Mouse (Mus musculus): Measurements from ENCODE around the gene Immt. TPM values are rescaled to one million over a fixed set of nuclear protein-coding genes. Genes with fewer than 3 reads are reported as not detected.

Immt gene
- polyA plus RNA-seq, 1 experiment, result 20.9 TPM

DNA sequence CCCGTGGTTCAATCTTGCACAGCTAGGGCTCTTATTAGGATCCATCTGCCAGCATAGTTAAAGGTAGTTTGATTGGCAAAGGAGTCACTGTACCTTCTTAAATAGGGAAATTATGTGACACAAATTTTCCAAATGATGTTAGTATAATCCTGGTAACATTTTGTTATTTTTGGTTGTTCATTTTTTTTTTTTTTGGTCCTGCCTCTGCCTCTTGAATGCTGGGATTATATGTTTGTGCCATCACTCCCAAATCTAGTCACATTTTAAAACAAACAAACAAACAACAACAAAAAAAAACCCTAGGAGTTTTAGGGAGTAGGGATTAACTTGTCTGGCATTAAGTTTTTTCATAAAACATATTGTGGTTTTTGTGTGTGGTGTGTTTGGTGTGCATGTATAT is 4.3 kb upstream of the Immt start, which contains the start of gene Mrpl35:
TSS of gene Mrpl35 (minus strand) at position 101 of the 400 bp plus-strand sequence.
- no peak for TF ChIP-seq GATA1 (IDR thresholded peaks at IDR 0.05; ENCODE audit: low read length)

DNA sequence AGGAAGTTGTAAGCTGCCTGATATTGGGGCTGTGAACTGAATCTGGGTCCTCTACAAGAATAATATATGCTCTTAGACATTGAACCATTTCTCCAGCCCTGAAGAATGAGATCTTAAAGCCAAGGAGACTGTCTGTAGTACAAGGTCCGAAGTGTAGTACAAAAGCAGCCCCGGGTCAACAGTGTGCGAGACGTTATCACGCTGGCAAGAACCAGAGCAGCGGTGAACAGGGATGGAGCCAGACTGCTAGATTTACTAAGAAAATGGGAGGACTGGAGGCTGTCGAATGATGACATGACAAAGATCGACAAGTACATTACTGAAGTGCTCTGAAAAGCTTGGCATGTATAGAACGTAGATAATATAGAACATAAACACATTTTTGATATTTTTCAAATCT is 1.4 kb upstream of the Immt start:
- TF ChIP-seq GATA1 (IDR thresholded peaks at IDR 0.05; ENCODE audit: low read length), result no peak

DNA sequence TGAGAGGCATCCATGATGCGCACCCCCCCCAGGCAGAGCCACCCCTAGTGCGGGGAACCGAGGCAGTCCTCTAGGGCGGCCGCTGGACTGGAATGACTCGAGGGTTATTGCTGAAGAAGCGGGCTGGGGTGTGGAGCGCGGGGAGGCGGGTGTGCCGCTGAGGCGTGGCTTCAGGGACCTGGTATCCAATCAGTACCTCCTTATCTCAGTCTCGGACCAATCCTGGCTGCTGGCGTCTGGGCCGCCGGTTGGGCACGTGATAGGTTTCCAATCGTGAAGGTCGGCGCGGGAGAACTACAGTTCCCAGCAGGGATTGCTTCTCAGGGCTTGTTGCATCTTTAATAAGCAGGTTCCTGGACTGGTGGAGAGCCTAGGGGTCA is 440 bp downstream of the Immt start:
- no peak for TF ChIP-seq GATA1 (IDR thresholded peaks at IDR 0.05; ENCODE audit: low read length)

DNA sequence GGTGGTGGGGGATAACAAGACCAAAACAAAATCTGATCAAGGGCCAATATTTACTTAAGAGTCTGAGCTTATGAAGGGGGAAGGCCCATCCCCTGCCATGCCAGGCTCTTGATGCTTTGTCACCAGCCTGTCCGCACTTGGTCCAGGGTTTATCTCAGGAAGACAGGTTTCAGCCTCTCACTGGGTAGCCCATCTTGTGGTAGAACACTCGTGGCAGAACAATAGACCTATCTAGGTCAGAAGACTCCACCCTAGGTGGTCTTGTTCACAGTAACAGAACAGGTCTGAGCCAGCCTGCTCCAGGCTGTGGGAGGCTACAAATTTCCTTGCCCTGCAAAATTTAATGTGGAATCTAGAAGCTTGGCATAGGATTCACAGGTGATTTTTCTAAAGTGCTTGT is 5.7 kb downstream of the Immt start:
- TF ChIP-seq GATA1 (IDR thresholded peaks at IDR 0.05; ENCODE audit: low read length), result no peak

DNA sequence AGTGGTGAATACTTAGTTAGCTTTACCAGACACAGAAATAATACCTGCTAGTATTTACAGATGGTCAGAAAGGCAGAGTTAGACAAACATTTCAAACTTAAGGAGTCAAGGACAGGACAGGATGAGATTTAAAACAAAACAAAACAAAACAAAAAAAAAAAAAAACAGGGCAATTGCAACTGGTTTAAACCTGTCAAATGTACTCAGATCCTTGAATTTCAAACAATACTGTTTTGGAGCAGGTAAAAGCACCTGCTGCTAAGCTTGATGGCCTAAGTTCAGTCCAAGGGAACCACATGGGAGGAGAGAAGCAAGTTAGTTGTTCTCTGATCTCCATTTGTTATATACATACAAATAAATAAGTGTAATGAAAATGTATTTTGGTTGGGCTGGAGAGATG is 8.7 kb downstream of the Immt start:
- no peak for TF ChIP-seq GATA1 (IDR thresholded peaks at IDR 0.05; ENCODE audit: low read length)

DNA sequence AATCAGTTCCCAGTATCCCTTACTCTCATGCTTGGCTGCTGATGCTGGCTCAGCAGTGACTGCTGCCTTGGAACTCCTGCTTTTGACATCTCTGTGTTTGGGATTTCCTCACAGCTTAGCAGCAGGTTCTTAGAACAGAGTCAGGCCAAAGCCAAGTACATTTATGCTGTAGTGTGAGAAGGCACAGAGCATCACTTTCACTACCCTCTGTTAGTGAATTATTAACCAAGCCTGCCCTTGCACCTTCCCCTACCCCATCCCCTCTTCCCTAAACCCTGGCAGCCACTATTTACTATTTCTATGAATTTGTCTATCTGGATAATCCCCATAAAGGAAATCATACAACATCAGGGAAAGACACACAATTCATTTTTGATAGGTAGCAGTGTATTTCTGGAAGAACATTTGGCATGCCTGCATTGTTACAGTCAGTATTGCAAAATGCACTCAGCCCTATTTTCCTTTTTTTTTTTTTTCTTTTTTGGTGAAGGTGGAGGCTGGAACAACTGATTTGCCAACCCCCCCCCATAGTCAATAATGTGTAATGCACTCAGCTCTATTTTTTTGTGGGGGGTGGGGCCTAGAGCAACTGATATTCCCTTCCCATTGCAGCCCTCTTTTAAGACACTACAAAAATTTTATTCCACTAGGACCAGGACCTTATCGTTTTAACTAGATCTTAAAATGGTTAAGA is 9.6 kb downstream of the Immt start:
- TF ChIP-seq GATA1 (IDR thresholded peaks at IDR 0.05; ENCODE audit: low read length), result no peak

DNA sequence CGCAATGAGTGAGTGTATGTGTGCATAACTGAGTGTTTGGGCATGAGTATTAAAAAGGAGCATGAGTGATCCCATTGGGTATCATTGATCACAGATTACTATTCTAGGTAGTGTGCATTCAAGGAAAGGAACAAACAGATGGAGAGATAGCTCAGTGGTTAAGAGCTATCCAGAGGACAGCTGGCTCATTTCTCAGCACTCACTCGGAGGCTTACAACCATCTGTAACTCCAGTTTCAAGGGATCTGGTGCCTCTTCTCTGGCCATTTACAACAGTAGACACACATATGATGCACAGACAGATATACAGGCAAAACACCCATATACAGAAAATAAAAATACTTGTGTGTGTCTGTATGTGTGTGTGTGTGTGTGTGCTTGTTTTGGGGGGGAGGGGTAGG is 36.6 kb downstream of the Immt start:
- TF ChIP-seq GATA1 (IDR thresholded peaks at IDR 0.05; ENCODE audit: low read length), result no peak

DNA sequence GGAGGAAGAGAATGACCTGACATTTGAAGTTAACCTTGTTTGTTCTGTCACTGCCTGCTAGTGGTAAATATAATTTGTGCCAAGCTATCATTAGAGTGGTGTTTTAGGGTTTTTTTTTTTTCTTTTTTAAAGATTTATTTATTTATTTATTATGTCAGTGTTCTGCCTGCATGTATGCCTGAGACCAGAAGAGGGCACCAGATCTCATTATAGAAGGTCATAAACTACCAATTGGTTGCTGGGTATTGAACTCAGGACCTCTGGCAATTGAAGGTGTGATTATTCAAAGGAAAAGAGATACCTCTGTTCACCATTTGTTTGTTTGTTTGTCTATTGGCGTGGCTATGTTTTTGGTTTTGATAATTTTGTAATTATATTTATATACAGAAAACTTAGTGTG is 37.7 kb downstream of the Immt start:
- TF ChIP-seq GATA1 (IDR thresholded peaks at IDR 0.05; ENCODE audit: low read length), result no peak

DNA sequence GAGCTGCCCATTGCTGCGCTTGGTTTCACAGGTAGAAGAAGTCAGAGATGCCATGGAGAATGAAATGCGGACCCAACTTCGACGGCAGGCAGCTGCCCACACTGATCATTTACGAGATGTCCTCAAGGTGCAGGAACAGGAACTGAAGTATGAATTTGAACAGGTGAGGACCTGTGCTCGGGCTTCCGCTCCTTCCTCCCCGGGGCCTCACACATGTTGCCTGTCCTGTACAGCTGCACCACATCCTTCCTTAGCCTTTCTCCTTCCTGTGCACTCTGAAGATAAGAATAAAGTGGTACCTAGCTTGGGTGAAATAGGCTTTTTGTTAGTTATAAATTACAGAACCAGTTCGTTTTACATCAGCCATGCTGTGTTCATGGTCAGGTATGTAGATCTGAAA is 40.3 kb downstream of the Immt start:
- TF ChIP-seq GATA1 (IDR thresholded peaks at IDR 0.05; ENCODE audit: low read length), result no peak

DNA sequence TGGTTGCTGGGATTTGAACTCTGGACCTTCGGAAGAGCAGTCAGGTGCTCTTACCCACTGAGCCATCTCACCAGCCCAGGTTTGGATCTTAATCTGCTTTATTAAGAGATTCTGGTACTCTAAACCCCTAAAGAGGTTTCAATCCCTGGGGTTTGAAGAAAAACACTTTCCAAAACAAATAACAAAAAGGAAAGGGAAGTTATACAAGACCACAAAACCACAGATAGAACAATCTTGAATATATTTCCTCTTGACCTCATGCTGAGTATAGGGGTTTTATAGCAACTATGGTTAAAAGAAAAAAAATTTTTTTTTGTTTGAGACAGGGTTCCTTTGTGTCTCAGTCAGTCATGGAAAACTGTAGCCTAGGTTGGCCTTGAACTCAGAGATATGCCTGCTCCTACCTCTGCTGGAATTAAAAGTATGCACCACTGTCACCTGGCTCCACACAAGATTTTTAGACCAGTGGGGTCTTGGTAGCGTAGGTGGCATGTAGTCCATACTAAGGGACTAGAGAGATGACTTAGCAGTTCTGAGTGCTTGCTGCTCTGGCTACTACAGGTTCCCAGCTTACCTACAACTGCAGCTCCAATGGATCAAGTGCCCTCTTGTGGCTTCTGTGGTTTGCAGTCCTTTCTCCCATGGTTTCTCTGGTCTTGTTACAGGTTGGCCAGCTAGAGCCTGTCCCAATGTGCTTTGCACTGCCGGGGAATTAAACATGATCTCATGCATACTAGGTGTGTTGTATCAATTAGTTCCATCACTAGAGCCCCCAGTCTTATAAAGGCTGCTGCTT is 47.0 kb downstream of the Immt start:
- TF ChIP-seq GATA1 (IDR thresholded peaks at IDR 0.05; ENCODE audit: low read length), result peak; percentile 2

DNA sequence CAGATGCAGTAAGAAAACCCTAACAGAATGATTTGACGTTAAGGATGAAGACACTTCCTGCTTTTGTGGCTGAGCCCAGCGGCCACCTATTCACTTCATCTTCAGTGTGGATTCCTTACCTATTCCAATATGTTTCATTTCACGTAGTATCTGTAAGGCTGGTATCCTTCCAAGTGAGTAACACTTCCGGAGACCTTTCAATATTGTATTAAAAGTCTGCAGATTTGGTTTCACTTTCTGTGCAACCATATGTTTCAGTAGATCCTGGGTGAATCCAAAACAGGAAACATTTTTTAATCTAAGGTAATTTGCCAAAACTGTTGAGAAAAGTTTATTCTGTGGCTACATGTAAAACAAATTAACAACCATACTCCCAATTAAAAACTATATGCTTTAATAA is 62.1 kb downstream of the Immt start:
- TF ChIP-seq GATA1 (IDR thresholded peaks at IDR 0.05; ENCODE audit: low read length), result no peak

DNA sequence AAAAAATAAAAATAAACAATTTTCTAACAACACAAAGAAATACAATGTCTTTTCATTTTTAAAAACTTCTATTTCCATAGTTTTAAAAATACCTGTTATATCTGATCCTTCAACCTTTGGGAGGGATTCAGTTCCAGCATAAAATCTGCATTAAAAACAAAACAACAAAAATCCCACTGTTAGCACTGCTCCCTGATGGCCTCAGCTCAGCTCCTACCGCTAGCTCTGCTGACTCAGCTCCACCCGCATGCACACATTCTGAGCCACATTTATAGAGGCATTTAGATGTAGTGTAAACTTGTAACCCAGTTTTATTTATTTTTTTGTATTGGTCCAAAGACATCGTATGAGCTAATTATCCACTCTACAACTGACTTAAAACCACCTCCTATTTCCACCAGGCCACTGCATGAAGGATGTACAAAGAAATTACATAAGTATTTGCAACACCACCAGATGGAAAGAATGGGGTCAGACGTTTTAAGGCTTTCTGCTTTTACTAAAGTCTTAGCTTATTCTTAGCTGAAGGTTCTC is 76.6 kb downstream of the Immt start:
- no peak for TF ChIP-seq GATA1 (IDR thresholded peaks at IDR 0.05; ENCODE audit: low read length)

DNA sequence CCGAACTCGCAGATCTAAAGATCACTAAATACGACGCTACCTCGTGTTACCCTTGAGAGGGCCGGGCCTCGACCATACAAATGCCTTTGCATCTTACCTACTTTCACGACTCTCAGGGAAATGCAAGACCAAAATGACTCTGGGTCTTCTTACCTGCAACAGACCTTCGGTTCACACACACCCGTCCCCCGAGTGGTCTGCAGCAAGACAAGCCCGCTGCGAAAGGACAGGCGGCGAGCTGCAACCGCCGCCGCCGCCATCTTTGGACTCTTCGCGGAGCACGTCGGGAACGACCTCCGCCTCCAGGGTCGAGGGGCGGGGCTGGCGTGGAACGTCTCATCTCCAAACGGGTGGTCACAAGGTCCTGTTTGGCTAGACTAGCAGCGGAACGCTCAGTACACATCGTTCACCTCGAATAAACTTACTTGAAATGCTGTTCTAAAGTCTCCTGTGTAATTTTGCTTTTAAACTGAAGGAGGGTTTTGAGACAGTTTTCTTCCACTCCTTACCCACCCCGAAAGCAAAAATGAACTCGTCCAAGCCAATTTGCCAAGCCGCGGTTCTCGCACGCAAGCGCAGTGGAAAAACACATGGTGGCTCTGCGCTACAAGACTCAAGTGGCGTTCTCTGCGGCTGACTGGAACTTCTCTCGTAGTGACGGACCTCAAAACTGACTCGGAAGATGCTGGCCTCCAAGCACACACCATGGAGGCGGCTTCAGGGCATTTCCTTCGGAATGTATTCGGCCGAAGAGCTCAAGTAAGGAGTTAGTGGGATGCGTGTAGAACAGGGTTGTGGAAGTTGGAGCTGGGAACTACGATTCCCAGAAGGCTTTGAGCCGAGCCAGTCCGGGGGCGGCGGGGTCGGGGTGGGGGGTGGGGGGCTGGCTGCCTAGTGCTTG is 77.6 kb downstream of the Immt start, which contains the start of the genes Ptcd3 and Polr1a:
TSS of gene Ptcd3 (minus strand) at position 270 of the 901 bp plus-strand sequence.
TSS of gene Polr1a (plus strand) at position 573 of the 901 bp plus-strand sequence.
- TF ChIP-seq GATA1 (IDR thresholded peaks at IDR 0.05; ENCODE audit: low read length), result no peak

DNA sequence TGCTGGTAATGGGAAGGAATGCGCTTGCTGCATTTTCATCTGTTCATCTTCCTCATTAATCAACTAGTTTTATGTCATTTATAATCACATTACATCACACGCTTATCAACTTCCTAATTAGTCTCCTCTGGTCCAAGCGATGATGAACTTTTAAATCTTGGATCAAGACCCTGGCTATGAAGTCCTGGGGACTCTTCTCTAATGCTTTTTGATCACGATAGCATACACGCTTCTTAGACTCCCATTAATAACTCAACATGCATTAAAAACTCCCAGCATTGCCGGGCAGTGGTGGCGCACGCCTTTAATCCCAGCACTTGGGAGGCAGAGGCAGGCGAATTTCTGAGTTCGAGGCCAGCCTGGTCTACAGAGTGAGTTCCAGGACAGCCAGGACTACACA is 78.3 kb downstream of the Immt start:
- TF ChIP-seq GATA1 (IDR thresholded peaks at IDR 0.05; ENCODE audit: low read length), result no peak

DNA sequence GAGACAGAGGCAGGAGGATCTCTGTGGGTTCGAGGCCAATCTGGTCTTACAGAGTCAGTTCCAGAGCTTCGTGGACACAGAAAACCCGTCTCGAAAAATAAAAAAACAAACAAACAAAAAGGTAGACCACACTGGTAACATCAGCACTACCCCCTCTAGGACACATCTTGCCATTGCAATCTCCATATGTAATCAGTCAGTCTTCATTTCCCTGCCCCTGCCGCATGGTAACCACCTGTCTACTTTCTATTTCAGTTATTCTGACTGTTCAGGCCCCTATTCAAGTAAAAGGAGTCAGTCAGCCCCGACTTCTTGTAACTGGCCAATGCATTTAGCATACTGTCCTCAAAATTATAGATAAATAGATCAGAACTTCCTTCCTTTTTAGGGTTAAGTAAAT is 78.7 kb downstream of the Immt start:
- TF ChIP-seq GATA1 (IDR thresholded peaks at IDR 0.05; ENCODE audit: low read length), result no peak

Measured in G1E-ER4 (cell line).